Mouse (Mus musculus) C2C12 (cell line): Measurements from ENCODE around the gene Ypel5. TPM values are rescaled to one million over a fixed set of nuclear protein-coding genes. Genes with fewer than 3 reads are reported as not detected.

Experiments used
- H3K27me3 ChIP-seq: one replicate; pipeline ENCODE4 v1.6.1; 2011; ENCODE audit not compliant: control insufficient read depth, insufficient read depth, insufficient read length
- H3K36me3 ChIP-seq: one replicate; pipeline ENCODE4 v1.6.1; 2011; ENCODE audit not compliant: control insufficient read depth, insufficient read depth
- H3K4me3 ChIP-seq: one replicate; pipeline ENCODE4 v1.5.1; 2011; ENCODE audit warnings: mild to moderate bottlenecking, control low read depth; ENCODE audit not compliant: poor library complexity, insufficient read depth, severe bottlenecking
- H3K79me2 ChIP-seq: one replicate; pipeline ENCODE4 v1.6.1; 2011; ENCODE audit not compliant: control insufficient read depth, insufficient read depth
- H3K79me3 ChIP-seq: one replicate; pipeline ENCODE4 v1.6.1; 2011; ENCODE audit warnings: low read depth, control low read depth
- H3ac ChIP-seq: one replicate; pipeline ENCODE3; 2011; ENCODE audit warnings: low read depth; ENCODE audit not compliant: control insufficient read depth, insufficient read length
- CEBPB ChIP-seq: IDR thresholded peaks from one replicate; pipeline ENCODE4 v1.6.1; 2011; ENCODE audit warnings: low read depth, mild to moderate bottlenecking, control low read depth, moderate library complexity
- CTCF ChIP-seq: IDR thresholded peaks from one replicate; pipeline ENCODE4 v1.5.1; 2011; ENCODE audit not compliant: control insufficient read depth, insufficient read depth, insufficient read length
- FOSL1 ChIP-seq: IDR thresholded peaks from one replicate; pipeline ENCODE4 v1.8.0; 2011; ENCODE audit warnings: mild to moderate bottlenecking, low read length; ENCODE audit not compliant: poor library complexity, insufficient read depth, severe bottlenecking
- MAX ChIP-seq: IDR thresholded peaks from one replicate; pipeline ENCODE4 v1.6.1; 2011; ENCODE audit warnings: mild to moderate bottlenecking, control low read depth
- MYOD1 ChIP-seq: IDR thresholded peaks from one replicate; pipeline ENCODE4 v1.6.1; 2011; ENCODE audit warnings: low read depth; ENCODE audit not compliant: control insufficient read depth, insufficient read length
- MYOG ChIP-seq: IDR thresholded peaks from one replicate; pipeline ENCODE4 v1.6.1; 2011; ENCODE audit not compliant: control insufficient read depth, insufficient read length; ENCODE audit errors: extremely low read depth
- USF1 ChIP-seq: IDR thresholded peaks from one replicate; pipeline ENCODE4 v1.6.1; 2011; ENCODE audit warnings: low read depth, mild to moderate bottlenecking, control low read depth, moderate library complexity
- polyA plus RNA-seq: library from polyadenylated mRNA; unstranded; fragments of >200 nt; fragmentation: generic; extraction: Trizol; gene quantifications from one replicate; pipeline ENCODE4 v1.2.1, GENCODE M21; 2012; ENCODE audit warnings: missing spikeins

Gene Ypel5
- polyA plus RNA-seq, 1 experiment = 10.1 TPM

DNA sequence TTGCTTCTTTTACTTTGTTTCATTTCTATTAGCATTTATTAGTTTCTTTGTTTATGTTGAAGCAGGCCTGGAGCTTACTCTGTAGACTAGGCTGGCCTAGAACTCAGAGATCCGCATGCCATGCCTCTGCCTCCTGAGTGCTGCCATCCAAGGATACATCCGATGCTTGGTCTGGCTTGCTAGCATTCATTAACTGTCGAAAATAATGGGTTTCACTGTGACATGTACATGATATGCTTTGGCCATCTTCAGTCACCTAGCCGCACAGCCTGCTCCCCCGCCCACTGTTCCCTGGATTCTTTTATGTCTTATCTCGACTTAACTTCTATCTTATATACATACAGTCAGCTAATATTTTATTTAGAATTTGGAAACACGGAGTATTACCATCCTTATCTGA, 60.8 kb downstream of the Ypel5 start:
- no peak overlapping the region for H3ac ChIP-seq
- no peaks in the 10 kb centered on the region for H3K79me2 ChIP-seq
- H3K79me3 ChIP-seq = no peaks in the 10 kb centered on the region
- H3K4me3 ChIP-seq = no peak overlapping the region
- no peaks in the 10 kb centered on the region for H3K36me3 ChIP-seq
- H3K27me3 ChIP-seq = no peaks in the 10 kb centered on the region
- no peak for TF ChIP-seq MYOG
- no peak for TF ChIP-seq FOSL1
- TF ChIP-seq CTCF = no peak
- no peak for TF ChIP-seq USF1

DNA sequence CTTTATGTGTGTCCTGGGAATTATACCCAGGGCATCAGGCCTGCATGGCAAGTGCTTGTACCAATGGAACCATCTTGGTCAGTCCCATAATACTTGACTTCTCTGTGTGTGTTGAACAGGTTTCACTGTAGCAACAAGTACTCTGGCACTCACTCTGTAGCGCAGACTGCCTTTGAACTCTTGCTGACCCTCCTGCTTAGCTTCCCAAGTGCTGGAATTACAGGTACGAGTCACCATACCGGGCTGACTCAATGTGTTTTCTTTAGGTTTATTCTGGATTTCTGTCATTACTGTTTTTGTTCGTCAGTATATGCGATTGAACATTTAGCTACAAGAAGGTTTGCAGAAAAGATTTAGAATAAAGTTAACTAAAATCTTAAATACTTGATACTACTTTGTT, 61.7 kb downstream of the Ypel5 start:
- H3K79me2 ChIP-seq = no peaks in the 10 kb centered on the region
- no peaks in the 10 kb centered on the region for H3K27me3 ChIP-seq
- no peaks in the 10 kb centered on the region for H3K36me3 ChIP-seq
- no peak overlapping the region for H3K4me3 ChIP-seq
- no peak for TF ChIP-seq FOSL1
- TF ChIP-seq CEBPB = no peak
- TF ChIP-seq MYOD1 = no peak
- TF ChIP-seq MYOG = no peak
- TF ChIP-seq MAX = no peak
- H3K79me3 ChIP-seq = no peaks in the 10 kb centered on the region
- H3ac ChIP-seq = no peak overlapping the region

DNA sequence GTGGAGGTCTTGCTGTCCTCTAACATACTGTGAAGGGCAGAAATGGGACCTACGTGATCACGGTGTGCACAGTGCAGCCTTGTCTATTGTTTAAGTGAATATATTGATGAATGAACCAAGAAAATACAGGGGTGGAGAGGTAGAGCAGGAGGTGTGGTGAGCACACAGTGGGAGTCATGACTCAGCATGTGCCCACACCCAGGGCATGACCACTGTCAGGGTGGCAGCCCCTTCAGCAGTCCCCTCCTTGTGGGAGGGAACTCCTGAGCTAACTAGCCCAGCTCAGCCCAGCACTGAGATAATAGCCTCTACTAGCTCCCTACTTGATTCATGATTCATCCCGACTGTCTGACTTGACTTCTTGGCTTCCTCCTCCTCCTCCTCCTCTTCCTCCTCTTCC, 62.5 kb downstream of the Ypel5 start:
- TF ChIP-seq MYOD1 (peak; percentile 9), MAX (peak; percentile 32), FOSL1 (no peak), USF1 (peak; percentile 7)
- Histone ChIP-seq H3K36me3 (no peaks in the 10 kb centered on the region), H3K79me3 (no peaks in the 10 kb centered on the region)

More for the DNA sequence above, 62.5 kb downstream of the Ypel5 start:
- no peaks in the 10 kb centered on the region for H3K27me3 ChIP-seq
- H3K79me2 ChIP-seq = no peaks in the 10 kb centered on the region
- H3ac ChIP-seq = no peak overlapping the region
- no peak overlapping the region for H3K4me3 ChIP-seq

Other genes with a start within 250 kb of the Ypel5 start
- not detected for gene Alk, start 231.8 kb upstream of the Ypel5 start, polyA plus RNA-seq
- gene Lbh, start 81.9 kb downstream of the Ypel5 start, polyA plus RNA-seq = 38.4 TPM